Mouse (Mus musculus): ENCODE results near the gene Lacc1.

Gene Lacc1

GRCm38 (mm10) chr14:76981176-76981575 lies 55.5 kb downstream of the Lacc1 start:
- DNase-seq (ENCODE audit: extremely low read depth, insufficient read length, low spot score) = no peak

GRCm38 (mm10) chr14:76979569-76979968 lies 57.1 kb downstream of the Lacc1 start:
- no peak for DNase-seq (ENCODE audit: extremely low read depth, insufficient read length, low spot score)
